Mouse (Mus musculus) intestine, embryonic 16.5 days (tissue): Measurements from ENCODE around the gene Rab3gap2. TPM values are rescaled to one million over a fixed set of nuclear protein-coding genes. Genes with fewer than 3 reads are reported as not detected.

Experiments
- ATAC-seq: fragments of 200-750 bp; cut with Nextera tagmentation; 2 replicates; pipeline ENCODE4 v1.8.0; 2017; ENCODE audit warnings: moderate TSS enrichment, moderate library complexity
- H3K27ac ChIP-seq: fragments of 300-500 bp; sonication (generic); 2 replicates; pipeline ENCODE4 v1.5.1; 2014; ENCODE audit warnings: mild to moderate bottlenecking, low read length
- H3K27me3 ChIP-seq: fragments of 300-500 bp; sonication (generic); replicated peaks from 2 replicates; pipeline ENCODE4 v1.6.1; 2014; ENCODE audit warnings: low read length, control low read depth, mixed read lengths; ENCODE audit not compliant: control insufficient read depth, insufficient read depth
- H3K36me3 ChIP-seq: fragments of 300-500 bp; sonication (generic); 2 replicates; pipeline ENCODE4 v1.6.1; 2014; ENCODE audit warnings: low read length, control low read depth; ENCODE audit not compliant: control insufficient read depth, insufficient read depth
- H3K4me1 ChIP-seq: fragments of 300-500 bp; sonication (generic); 2 replicates; pipeline ENCODE4 v1.6.1; 2014; ENCODE audit warnings: low read length, control low read depth, mixed read lengths; ENCODE audit not compliant: control insufficient read depth, insufficient read depth
- H3K4me2 ChIP-seq: fragments of 300-500 bp; sonication (generic); 2 replicates; pipeline ENCODE4 v1.6.1; 2014; ENCODE audit warnings: low read depth, low read length, control low read depth
- H3K4me3 ChIP-seq: fragments of 300-500 bp; sonication (generic); 2 replicates; pipeline ENCODE4 v1.5.1; 2014; ENCODE audit warnings: mild to moderate bottlenecking, low read length
- H3K9ac ChIP-seq: fragments of 300-500 bp; sonication (generic); 2 replicates; pipeline ENCODE4 v1.6.1; 2014; ENCODE audit warnings: low read depth, low read length
- H3K9me3 ChIP-seq: fragments of 300-500 bp; sonication (generic); 2 replicates; pipeline ENCODE4 v1.6.1; 2016; ENCODE audit warnings: low read length, control low read depth; ENCODE audit not compliant: control insufficient read depth
- whole genome bisulfite sequencing: fragments of 180-500 bp; shearing (Covaris S2); extraction: QIAGEN DNeasy Blood & Tissue Kit; methylation state at CpG from one replicate; pipeline ENCODE4 v1.1.7; 2014; 5-methylcytosine and 5-hydroxymethylcytosine counted together
- microRNA counts: library from miRNA; unstranded; fragments of <30 nt; microRNA quantifications from one replicate; lab custom pipeline; 2016
- microRNA-seq: library from miRNA; unstranded; fragments of <30 nt; microRNA quantifications from one replicate; pipeline ENCODE4, GENCODE M21; 2016
- polyA plus RNA-seq: library from polyadenylated mRNA; unstranded; fragments of >200 nt; fragmentation: Nextera tagmentation; extraction: Ambion mirVana; gene quantifications from 2 replicates; pipeline ENCODE4 v1.2.1, GENCODE M21; 2015

Gene Rab3gap2
- polyA plus RNA-seq, 1 experiment from 2014 or later, result 25.4 TPM

DNA sequence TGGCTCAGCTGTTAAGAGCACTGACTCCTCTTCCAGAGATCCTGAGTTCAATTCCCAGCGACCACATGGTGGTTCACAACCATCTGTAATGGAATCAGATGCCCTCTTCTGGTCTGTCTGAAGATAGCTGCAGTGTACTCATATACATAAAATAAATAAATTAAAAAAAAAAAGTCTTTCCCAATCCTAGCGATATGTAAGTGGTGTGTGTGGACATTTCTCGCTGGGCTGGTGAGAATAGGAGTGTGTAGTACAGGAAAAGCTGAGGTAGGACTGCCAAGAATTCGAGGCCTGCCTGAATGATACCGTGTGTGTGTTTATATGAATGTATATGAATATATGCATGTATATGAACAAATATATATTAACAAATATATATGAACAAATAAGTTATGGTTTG is 127.4 kb downstream of the Rab3gap2 start:
- H3K36me3 ChIP-seq, result no peaks in the 10 kb centered on the region
- no peak overlapping the region for H3K4me2 ChIP-seq
- no peak overlapping the region for H3K9ac ChIP-seq
- no peak overlapping the region for H3K4me3 ChIP-seq
- H3K4me1 ChIP-seq, result peaks cover 5% of the 10 kb centered on the region; the same call in 1 of the 2 replicates
- no peaks in the 10 kb centered on the region for H3K9me3 ChIP-seq
- no peaks in the 10 kb centered on the region for H3K27me3 ChIP-seq
- no peak overlapping the region for H3K27ac ChIP-seq
- ATAC-seq, result no peak
- 50% methylated on average over 5 of the region's 5 CpGs for WGBS

DNA sequence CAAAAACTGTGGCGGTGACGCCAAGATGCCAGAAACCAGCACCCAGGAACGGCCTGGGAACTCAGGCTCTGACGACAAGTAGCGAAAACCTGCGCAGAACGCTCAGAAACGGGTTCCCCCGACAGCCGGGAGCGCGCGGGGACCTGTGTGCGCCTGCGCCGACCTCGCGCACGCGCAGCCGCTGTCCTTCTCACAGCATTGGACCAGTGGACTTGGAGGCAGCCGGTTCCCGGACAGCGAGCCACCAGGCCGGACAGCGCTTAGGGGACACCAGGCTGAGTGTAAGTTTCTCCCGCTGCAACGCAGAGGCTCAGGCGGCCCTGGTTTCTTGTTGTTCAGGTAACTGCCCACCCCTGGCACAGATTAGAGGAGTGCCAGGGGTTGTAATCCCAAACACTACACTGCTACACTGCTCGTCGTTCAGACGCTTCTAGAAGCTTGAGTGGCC is 128.1 kb downstream of the Rab3gap2 start, which contains the start of gene Bpnt1:
TSS of gene Bpnt1 (plus strand) at position 167 of the 448 bp plus-strand sequence.
- Histone ChIP-seq H3K9me3 (no peaks in the 10 kb centered on the region), H3K27ac (peak within 1 kb of the TSS; percentile 91), H3K27me3 (no peaks in the 10 kb centered on the region), H3K4me3 (peak within 1 kb of the TSS; percentile 83), H3K4me1 (peaks cover 5% of the 10 kb centered on the region; the same call in 1 of the 2 replicates), H3K4me2 (peak within 1 kb of the TSS; percentile 77), H3K36me3 (no peaks in the 10 kb centered on the region), H3K9ac (peak within 1 kb of the TSS; percentile 89)
- 0% methylated on average over 32 of the region's 32 CpGs for WGBS
- ATAC-seq, result peak; percentile 68

DNA sequence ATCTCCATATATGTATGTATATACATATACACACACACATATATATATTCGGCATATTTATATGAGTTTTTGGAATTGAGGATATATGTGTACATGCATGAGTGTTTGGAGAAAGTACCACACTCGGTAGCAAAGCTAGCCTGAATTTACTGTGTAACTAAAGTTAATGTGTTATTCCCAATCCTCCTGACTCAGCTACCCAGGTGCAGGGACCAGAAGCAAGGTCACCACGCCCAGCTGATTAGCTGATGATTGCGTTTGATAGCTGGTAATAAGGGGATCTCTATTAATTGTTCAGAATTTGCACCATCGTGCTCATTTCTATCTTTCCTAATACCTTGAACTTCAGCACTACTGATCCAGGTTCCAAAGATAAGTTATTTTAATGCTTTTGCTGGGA is 129.7 kb downstream of the Rab3gap2 start:
- Histone ChIP-seq H3K36me3 (0 out of 2 replicates have a peak, but pooled peaks cover 2% of the 10 kb centered on the region), H3K27me3 (no peaks in the 10 kb centered on the region), H3K9ac (no peak overlapping the region), H3K9me3 (no peaks in the 10 kb centered on the region), H3K4me2 (no peak overlapping the region), H3K4me1 (peaks cover 5% of the 10 kb centered on the region; the same call in 1 of the 2 replicates), H3K27ac (no peak overlapping the region), H3K4me3 (no peak overlapping the region)
- 64% methylated on average over 5 of the region's 5 CpGs for WGBS
- peak; percentile 24 for ATAC-seq

DNA sequence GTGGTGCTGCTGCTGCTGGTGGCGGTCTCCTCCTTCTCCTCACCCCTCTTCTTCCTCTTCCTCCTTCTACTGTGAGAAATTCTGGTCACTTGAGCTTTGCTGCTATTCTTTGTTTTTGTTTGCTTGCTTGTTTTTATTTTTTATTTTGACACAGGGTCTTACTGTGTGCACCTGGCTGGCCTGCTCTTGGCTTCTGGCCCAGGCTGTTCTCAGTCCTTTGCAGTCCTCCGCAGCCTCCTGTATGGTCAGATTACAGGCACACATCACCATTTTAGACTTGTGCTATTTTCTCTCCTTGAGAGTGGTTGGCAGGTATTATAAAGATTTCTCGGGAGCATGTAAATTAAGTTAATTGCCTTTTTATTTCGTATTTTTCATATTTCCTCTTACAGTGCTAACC is 130.2 kb downstream of the Rab3gap2 start:
- ATAC-seq, result no peak
- Histone ChIP-seq H3K4me3 (peak overlapping the region; percentile 17), H3K9me3 (no peaks in the 10 kb centered on the region), H3K27me3 (no peaks in the 10 kb centered on the region), H3K27ac (peak overlapping the region; percentile 74), H3K4me2 (no peak overlapping the region), H3K4me1 (peaks cover 5% of the 10 kb centered on the region; the same call in 1 of the 2 replicates), H3K36me3 (0 out of 2 replicates have a peak, but pooled peaks cover 2% of the 10 kb centered on the region), H3K9ac (peak overlapping the region; percentile 49; the same call in 1 of the 2 replicates)
- 79% methylated on average over 4 of the region's 4 CpGs for WGBS

DNA sequence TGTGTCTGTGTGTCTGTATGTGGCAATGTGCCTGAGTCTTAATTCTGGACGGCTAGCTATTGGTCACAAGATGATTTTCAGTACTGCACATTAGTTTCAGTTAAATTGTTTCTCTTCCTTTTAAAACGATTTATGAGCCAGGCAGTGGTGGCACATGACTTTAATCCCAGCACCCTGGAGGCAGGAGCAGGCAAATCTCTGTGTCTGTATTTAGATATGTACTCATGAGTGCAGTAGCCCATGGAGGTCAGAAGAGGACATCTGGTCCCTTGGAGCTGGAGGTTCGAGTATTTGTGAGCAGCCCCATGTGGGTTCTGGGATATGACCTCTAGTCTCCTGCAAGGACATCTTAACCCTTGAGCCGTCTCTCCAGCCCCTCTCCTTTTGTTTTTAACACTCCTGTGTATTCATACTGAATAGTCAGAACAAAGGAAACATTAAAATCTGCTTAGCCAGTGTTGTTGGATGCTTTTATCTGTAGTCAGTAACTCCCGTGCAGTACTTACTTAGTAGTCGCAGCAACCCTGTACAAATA is 131.4 kb downstream of the Rab3gap2 start:
- peak overlapping the region; percentile 74 for H3K27ac ChIP-seq
- WGBS, result 71% methylated on average over 6 of the region's 6 CpGs

More for the DNA sequence above, 131.4 kb downstream of the Rab3gap2 start:
- no peak overlapping the region for H3K9ac ChIP-seq
- H3K27me3 ChIP-seq, result no peaks in the 10 kb centered on the region
- H3K9me3 ChIP-seq, result no peaks in the 10 kb centered on the region
- 0 out of 2 replicates have a peak, but pooled peaks cover 2% of the 10 kb centered on the region for H3K36me3 ChIP-seq
- ATAC-seq, result no peak
- peak overlapping the region; percentile 36 for H3K4me2 ChIP-seq
- no peak overlapping the region for H3K4me3 ChIP-seq
- peaks cover 5% of the 10 kb centered on the region; the same call in 1 of the 2 replicates for H3K4me1 ChIP-seq

MicroRNAs within 50 kb of the gene (microRNA counts, 519-probe panel; counts per million panel counts)
- 4,182 counts per million, percentile 97 among the panel's probes with 10 or more counts for microRNA mmu-miR-194 (lab: Ali Mortazavi, UCI)
- microRNA mmu-miR-664 (lab: Ali Mortazavi, UCI), result 1,398 counts per million, percentile 10 among the panel's probes with 10 or more counts

Small RNAs within 50 kb of the gene (microRNA-seq; reads per million reads assigned to microRNA genes)
- gene Mir194-1, result 4,819 reads per million, percentile 88 among the genes with 10 or more reads in this experiment
- 37,887 reads per million, percentile 99 among the genes with 10 or more reads in this experiment for gene Mir215
- gene Mir664, result 14.3 reads per million, percentile 26 among the genes with 10 or more reads in this experiment

Other genes starting within 250 kb of the Rab3gap2 start
- gene Mark1, start 204.5 kb upstream of the Rab3gap2 start, polyA plus RNA-seq, result 1.9 TPM in 2 replicates
- 86.6 and 109 TPM in 2 replicates for gene Iars2, start 125.3 kb downstream of the Rab3gap2 start, polyA plus RNA-seq
- gene Bpnt1, start 128.0 kb downstream of the Rab3gap2 start, polyA plus RNA-seq, result 345 and 365 TPM in 2 replicates
- gene Eprs, start 158.9 kb downstream of the Rab3gap2 start, polyA plus RNA-seq, result 118 and 132 TPM in 2 replicates